Mouse (Mus musculus) heart, postnatal 0 days (tissue): Measurements from ENCODE around the gene Pla2g2f.

Experiments used
- CTCF ChIP-seq: IDR thresholded peaks from 2 replicates; pipeline ENCODE4 v1.5.1; 2016; ENCODE audit warnings: antibody characterized with exemption, control low read depth, low read depth
- EP300 ChIP-seq: IDR thresholded peaks from 2 replicates; pipeline ENCODE4 v1.6.1; 2016; ENCODE audit warnings: antibody characterized with exemption, low read depth

GRCm38 (mm10) chr4:138718586-138719263 lies 38.7 kb downstream of the Pla2g2f start:
- no peak for TF ChIP-seq CTCF
- no peak for TF ChIP-seq EP300
